Mouse (Mus musculus): ENCODE data around the gene Hist1h1c.
"Not testable (repeated sequence)": the region's sequence is repeated elsewhere in the genome, so short reads cannot be mapped to it uniquely, and the experiment has no call there.

DNA sequence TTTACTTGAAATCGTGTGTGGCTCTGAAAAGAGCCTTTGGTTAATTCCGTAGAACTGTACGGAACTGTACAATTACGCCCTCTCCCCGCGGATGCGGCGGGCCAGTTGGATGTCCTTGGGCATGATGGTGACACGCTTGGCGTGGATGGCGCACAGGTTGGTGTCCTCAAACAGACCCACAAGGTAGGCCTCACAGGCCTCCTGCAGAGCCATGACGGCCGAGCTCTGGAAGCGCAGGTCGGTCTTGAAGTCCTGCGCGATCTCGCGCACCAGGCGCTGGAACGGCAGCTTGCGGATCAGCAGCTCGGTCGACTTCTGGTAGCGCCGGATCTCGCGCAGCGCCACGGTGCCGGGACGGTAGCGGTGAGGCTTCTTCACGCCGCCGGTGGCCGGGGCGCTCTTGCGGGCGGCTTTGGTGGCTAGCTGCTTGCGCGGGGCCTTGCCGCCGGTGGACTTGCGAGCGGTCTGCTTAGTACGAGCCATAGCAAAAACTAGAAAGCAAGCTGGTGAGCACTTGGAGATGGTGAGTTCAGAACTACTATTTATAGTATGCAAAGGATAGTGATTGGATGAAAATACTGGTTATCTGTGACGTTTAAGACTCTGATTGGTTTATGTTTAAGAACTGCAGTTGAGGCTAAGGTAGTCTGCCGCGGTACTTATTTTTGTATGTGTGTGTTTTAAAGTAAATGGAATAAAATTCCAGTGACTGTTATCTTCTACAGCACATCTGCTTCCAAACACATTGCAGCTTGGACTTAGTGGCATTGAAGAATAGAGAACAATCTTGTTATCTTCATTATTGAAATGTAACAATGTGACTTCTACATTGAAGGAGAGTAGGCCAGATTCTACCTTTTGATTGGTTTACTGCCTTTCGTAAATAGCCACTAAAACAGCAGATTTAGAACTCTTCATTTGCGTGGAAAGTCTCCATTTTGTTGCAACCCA, 23.5 kb downstream of the Hist1h1c start, which contains the start of gene Hist1h3a:
- not testable (repeated sequence) for TF ChIP-seq CTCF (IDR thresholded peaks at IDR 0.05; ENCODE audit: insufficient read depth, low read length)
- TF ChIP-seq POLR2A (IDR thresholded peaks at IDR 0.05; ENCODE audit: borderline replicate concordance, extremely low read depth, low read depth, low read length) = peak; percentile 46; the same call in 1 of the 2 replicates
